Mouse (Mus musculus) G1E (cell line): ENCODE measurements around the gene Perp.

Experiments used
- CTCF ChIP-seq: IDR thresholded peaks from 2 replicates; pipeline ENCODE4 v1.5.1; 2012; ENCODE audit warnings: low read depth, low read length, inconsistent platforms, mixed read lengths
- POLR2AphosphoS5 ChIP-seq: IDR thresholded peaks from 2 replicates; pipeline ENCODE4 v1.6.1; 2012; ENCODE audit warnings: low read depth, low read length, inconsistent platforms; ENCODE audit not compliant: insufficient replicate concordance

GRCm38 (mm10) chr10:18878111-18878510, 33.3 kb downstream of the Perp start:
- no peak for TF ChIP-seq POLR2AphosphoS5
- TF ChIP-seq CTCF = no peak
